Mouse (Mus musculus): ENCODE measurements at regions not wholly inside any gene's neighbourhood (a gene's known extent, or its start where the extent isn't known, plus 50 kb on each side); places are given as distances from the start of the nearest gene placed in this dataset.

DNA sequence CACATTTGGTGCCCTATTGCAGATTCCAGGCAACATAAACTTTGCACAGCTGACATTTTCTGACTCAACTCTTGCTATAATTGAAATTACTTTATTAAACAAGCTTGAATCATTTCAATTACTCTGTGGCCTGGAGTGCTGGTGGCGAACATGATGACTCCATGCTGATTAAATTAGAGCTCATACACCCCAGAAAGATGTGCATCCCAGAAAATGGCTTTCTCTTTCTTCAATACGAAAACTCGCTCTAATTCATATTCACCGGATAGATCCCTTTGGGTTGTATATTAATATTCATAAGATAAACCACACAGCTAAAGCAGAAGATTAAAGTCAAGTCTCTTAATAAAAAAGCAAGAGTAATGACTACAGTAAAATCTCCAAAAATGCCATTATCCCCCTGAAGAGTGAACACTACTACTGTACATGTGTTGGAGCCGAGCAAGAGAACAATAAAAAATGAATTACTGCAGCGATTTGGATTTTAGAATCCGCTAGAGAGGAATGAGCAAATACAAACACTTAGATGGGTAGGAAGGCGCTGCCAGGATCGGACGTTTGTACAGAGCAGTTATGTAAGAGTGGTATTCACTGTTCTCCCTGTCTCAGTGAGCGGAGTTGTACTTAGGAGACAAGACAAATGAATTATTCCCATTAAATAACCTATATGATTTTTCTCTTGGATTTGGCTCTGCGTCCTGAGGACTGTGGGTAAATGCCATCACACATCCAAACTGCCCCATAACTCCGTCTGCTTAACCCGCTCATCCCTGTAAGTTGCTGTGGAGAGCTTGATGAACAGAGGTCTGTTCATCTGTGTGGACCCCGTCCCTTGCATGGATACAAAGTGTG lies 264.5 kb upstream of the Igfbp7 start:
- no peak for ATAC-seq (ENCODE audit: extremely low read depth, insufficient number of reproducible peaks, low FRiP score, poor library complexity, severe bottlenecking)

DNA sequence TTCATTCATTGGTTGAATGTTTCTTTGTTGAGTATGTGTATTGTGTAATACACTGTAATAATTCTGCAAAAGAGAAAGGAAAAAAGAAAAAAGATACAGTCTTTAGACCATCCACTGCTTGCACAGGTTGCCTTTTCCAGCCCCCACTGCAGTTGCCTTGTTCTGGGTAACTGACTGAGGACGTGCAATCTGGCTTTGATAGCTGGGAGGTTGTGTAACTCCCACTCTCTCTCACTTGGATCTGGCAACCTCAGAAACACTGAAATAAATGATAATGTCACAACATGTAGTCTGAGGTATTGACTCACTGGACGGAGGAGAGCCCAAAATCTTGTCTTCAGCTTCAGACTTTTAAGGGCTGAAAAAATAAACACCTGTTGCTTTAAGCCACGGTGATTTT lies 255.3 kb upstream of the Igfbp7 start:
- no peak for ATAC-seq (ENCODE audit: extremely low read depth, insufficient number of reproducible peaks, low FRiP score, poor library complexity, severe bottlenecking)

DNA sequence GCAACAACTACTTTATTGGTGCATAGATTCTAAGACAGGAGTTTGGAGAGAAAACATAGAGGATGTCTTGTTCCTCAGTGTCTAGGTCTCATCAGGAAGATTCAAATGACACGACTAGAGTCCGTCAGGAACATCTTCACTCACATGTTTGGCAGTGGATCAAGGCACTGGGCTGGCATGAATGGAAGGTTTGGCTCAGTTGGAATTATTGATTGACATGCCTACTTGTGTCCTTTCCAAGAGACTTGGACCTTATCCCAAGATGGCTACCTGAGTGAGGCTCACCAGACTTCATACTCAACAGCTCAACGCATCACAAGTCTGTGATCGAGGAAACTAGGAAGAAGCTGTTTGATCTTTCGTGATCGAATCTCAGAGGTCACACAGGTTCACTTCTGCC lies 251.2 kb upstream of the Igfbp7 start:
- no peak for ATAC-seq (ENCODE audit: extremely low read depth, insufficient number of reproducible peaks, low FRiP score, poor library complexity, severe bottlenecking)

DNA sequence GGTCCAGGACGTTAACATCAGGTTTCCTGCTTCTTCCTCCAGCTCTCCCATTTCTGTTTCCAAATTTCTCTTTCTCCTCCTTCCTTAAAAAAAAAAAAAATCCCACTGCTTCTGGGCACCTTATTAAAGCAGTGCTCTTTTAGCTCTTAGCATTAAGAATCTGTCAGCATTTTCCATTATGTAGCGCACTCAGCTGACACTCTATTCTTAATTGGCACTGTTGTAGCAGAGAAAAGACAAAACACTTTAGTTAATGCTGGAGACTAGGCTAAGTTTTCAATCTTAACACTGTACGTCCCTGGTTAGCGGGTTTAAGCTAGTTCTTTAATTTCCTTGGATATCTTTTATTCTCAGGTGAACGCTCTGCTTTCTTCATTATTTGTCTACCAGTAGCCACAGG lies 236.8 kb upstream of the Igfbp7 start:
- ATAC-seq (ENCODE audit: extremely low read depth, insufficient number of reproducible peaks, low FRiP score, poor library complexity, severe bottlenecking), result no peak

DNA sequence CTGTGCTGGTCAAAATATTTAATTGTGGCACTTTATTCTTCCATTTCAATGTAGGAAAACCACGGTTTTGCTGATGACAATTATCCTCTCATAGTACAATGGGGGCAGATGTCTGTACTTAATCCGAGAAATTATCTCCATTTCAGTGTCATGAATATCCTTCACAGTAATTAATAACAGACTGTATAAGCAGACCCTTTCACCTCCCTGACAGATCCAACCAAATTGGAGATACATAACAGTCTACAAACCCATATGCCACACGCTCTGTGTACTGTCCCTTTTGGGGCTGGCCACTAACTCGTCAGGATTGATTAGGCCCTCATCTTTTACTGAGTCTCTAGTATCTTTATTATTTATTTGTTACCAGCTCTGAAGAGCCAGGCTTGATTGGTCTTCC lies 212.6 kb upstream of the Igfbp7 start:
- no peak for ATAC-seq (ENCODE audit: extremely low read depth, insufficient number of reproducible peaks, low FRiP score, poor library complexity, severe bottlenecking)

DNA sequence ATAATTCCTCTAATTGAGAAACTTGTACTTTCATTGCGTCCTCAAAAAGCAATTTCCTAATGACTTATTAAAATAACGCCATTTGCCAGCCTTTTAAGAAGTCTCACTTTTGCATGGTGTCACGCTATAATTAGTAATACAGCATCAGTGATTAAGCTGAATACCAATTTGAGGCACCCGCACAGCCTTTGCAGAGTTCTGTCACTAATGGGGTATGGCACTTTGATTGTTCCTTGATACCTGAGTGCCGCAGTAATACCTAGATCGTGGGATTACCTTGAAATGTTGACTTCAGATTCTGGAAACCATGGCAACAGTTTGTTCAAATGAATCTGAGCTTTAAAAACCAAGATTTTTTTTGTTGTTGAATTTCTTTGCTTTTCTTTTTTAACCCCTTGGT lies 202.7 kb upstream of the Igfbp7 start:
- ATAC-seq (ENCODE audit: extremely low read depth, insufficient number of reproducible peaks, low FRiP score, poor library complexity, severe bottlenecking), result no peak

DNA sequence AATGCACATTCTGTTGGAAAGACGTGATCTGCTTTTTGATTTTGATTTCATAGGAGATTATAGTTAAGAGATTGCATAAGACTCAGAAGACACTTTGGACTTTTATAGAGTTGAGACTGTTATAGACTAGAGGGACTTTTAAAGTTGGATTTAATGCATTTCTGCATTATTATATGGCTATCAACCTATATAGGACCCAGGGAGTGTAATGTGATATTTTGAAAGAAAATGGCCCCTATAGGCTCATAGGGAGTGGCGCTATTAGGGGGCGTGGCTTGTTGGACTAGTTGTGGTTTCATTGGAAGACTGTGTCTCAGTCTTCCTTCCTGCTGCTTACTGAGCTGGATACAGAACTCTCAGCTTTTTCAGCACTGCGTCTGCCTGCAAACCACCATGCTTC lies 186.9 kb upstream of the Igfbp7 start:
- no peak for ATAC-seq (ENCODE audit: extremely low read depth, insufficient number of reproducible peaks, low FRiP score, poor library complexity, severe bottlenecking)

DNA sequence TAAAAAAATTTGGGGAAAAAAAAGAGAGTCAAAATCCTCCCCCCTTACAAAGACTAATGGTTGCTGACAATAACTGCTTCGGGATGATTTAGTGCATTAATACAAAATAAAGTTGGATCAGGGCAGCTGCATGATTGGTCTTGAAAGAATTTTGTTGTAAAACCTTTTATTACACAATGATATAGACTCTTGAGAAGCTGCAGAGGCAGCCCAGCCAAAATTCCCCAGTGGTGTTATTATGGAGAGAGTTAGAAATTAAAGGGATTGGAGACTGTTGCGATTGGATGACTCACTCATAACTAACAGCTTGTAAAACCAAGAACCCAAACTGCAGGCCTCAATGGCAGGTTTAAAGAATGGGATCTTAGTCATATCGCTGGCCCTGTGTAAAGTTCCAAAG lies 181.4 kb upstream of the Igfbp7 start:
- ATAC-seq (ENCODE audit: extremely low read depth, insufficient number of reproducible peaks, low FRiP score, poor library complexity, severe bottlenecking), result no peak

DNA sequence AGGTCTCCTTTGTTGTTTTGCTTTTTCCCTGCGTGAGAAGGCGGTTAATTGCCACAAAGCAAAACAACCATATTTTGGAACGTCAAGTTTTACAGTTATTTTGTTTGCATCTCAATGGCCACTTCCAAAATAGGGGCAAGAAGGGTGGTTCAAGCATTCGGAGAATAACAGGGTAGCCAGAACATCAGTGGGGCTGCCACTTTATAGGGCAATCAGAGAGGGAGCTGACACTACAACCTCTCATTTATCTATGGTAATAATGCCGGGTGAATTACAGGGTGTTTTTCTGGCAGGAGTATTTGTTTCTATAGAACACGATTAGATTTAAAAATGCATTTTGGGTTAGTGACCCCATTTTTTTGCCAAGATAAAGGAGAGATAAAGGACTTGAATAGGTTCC lies 173.9 kb upstream of the Igfbp7 start:
- no peak for ATAC-seq (ENCODE audit: extremely low read depth, insufficient number of reproducible peaks, low FRiP score, poor library complexity, severe bottlenecking)

DNA sequence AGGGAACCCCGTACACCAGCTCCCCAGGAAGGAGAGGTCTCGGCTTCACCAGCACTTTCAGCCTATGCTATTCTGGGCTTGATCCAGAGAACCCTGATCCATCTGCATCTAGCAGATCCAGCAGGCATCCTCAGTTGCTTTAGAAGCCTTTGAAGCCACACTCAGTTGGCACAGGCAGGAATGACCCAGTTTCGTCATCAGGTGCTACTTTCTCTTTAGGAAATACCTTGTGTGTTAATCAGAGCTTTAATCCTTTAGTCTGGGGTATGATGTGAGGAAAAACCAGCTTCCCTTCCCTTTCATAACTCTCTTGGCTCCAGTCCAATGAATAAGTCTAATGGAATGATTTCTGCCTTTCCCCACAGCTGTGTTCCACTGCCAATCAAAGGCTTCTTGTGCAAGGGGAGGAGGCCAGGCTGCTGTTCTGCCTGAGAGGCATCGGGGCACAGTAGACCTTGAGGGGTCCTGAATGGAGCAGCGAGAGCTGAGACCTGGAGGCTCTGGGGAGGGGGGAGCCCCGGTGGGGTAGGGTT lies 173.3 kb upstream of the Igfbp7 start:
- no peak for ATAC-seq (ENCODE audit: extremely low read depth, insufficient number of reproducible peaks, low FRiP score, poor library complexity, severe bottlenecking)

DNA sequence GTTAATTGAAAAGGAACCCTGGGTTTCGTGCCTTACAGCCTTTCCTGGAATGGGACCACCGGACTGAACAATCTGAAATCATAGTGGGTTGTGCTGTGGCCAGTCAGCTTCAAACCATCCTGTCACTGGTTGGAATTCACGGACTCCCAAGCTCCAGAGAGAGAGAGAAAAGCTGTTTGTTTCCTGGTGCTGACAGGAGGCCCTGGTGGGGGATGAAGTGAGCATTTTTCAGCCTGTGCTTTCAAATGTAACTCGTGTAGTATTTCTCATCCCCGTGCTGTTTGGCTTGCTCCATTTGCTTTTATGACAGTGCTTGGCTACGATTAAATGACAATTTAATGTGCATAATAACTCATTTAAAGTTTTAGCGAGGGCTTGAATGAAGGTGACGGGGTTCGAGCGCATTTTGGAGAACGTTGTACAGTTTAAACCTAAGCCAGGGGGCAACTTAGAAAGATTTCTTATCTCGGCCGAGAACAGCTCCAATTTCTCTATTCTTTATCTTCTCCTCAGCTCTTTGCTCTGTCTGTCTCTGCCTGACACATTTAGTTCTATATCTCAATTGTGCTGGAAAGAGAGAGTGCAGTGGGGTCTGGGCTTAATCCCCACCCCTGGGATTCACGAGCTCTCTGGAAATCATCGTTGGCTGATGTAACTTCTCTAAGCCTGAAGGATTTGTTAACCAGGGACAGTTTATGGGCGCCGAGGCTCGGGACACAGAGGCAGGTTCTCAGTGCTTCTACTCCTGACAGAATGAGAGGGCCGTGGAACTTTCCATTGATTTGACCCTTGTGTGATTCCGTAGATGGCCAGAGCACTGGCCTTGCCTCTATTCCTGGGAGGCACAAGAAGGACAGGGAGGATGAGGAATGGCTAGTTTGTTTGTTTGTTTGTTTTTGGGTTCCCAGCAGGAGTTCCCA lies 172.2 kb upstream of the Igfbp7 start:
- no peak for ATAC-seq (ENCODE audit: extremely low read depth, insufficient number of reproducible peaks, low FRiP score, poor library complexity, severe bottlenecking)

DNA sequence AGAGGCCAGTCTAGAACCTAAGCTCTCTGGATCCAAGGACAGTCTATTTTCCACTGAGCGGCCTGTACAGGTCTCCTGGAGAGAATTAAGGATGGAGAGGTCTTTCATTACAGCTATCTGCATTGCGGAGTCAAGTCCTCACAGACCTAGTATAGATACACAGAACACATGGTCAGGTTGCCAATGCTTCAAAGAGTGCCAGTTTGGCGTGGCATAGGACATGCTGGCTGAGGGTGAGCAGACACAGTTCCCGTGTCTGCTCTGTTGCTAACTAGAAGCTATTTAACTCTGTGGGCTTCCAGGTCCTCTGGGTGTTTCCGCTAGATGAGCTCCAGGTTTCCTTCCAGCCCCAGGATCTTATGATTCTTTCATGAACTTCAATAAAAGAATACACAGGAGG lies 169.0 kb upstream of the Igfbp7 start:
- ATAC-seq (ENCODE audit: extremely low read depth, insufficient number of reproducible peaks, low FRiP score, poor library complexity, severe bottlenecking), result no peak

DNA sequence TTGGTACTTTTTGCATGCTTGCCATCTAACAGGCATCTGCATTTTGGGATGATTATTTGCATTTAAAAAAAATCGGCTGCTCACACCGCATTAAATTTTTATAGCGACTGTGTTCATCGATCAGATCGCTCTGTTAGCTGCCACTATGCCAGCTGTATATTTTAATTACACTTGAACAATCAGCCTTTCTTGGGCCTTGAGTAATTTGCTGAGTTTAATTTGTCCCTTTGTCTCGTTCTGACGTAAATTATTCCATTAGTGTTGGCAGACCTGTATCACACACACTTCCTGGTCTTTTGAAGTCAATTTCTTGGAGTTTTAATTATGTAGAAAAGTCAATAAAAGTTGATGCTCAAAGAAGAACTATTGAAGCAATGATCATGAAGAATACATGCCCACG lies 167.9 kb upstream of the Igfbp7 start:
- ATAC-seq (ENCODE audit: extremely low read depth, insufficient number of reproducible peaks, low FRiP score, poor library complexity, severe bottlenecking), result no peak

DNA sequence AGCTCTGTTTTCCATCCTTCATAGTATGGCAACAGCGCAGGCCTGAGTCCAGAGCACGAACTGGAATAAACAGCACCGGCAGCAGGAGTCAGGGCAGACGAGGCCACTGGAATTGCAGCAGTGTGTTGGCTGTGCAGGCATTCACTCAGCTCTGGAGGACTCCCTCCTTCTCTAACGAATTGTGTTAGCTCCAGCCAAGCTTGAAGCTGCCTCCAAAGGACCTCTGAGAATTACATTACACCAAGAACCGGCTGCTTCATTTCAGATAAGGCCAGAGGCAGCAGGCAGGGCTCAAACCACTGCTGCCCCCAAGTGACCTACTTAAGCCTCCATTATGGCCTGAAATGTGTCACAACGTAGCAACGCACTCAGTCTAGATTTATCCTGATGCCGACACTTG lies 162.5 kb upstream of the Igfbp7 start:
- ATAC-seq (ENCODE audit: extremely low read depth, insufficient number of reproducible peaks, low FRiP score, poor library complexity, severe bottlenecking), result no peak

DNA sequence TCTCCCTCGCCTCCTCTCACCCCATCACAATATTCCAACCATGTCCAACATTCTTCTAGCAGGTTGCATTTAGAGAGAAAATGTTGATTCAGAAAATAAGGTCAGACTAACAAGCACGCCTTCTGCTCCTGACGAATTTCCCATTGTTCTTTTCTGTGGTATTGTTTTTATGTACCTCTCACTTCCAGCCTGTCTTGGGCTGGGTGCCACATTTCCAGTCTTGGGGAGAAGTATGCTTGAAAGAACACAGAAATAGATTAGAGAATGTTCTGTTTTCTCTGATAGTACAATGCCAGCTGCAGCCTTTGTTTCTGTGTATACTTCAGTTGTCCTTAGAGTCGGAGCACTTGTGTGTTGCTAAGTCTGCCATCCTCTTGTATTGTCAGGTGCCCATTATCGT lies 160.3 kb upstream of the Igfbp7 start:
- ATAC-seq (ENCODE audit: extremely low read depth, insufficient number of reproducible peaks, low FRiP score, poor library complexity, severe bottlenecking), result no peak

DNA sequence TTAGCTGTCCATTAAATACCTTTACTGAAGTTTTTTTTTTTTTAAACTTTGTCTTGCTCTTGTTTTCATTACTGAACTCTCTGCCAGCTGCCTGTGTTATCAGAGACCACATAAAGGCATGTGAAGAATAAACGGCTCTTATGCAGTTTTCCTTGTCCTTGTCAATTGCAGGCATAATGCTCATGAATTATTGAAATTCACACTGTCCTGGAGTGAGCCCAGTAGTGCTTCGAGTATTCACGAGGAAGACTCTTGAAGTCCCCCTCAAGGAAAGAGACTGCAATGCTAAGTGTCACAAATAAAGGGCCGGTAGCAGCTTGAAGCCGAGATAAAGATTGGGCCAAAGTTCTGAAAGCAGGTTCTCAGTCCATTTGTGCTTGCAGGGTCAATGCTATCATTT lies 144.7 kb upstream of the Igfbp7 start:
- no peak for ATAC-seq (ENCODE audit: extremely low read depth, insufficient number of reproducible peaks, low FRiP score, poor library complexity, severe bottlenecking)

DNA sequence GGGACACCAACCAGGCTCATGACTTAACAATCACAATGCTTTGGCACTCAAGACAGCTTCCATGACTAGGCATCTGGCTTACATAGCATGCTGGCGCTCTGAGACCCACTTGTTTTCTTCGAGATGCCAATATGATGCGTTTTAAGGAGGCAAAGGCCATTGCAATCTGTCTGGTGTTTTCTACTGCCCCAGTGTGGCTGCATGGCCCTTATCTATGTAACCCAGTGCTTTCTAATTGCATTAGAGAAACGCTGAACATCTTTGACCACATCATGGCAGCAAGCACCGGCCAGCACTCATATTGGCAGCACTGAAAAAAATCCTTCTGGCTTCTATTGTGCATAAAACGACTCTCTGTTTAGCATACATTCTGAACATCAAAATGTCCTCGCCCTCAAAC lies 144.2 kb upstream of the Igfbp7 start:
- ATAC-seq (ENCODE audit: extremely low read depth, insufficient number of reproducible peaks, low FRiP score, poor library complexity, severe bottlenecking), result no peak

DNA sequence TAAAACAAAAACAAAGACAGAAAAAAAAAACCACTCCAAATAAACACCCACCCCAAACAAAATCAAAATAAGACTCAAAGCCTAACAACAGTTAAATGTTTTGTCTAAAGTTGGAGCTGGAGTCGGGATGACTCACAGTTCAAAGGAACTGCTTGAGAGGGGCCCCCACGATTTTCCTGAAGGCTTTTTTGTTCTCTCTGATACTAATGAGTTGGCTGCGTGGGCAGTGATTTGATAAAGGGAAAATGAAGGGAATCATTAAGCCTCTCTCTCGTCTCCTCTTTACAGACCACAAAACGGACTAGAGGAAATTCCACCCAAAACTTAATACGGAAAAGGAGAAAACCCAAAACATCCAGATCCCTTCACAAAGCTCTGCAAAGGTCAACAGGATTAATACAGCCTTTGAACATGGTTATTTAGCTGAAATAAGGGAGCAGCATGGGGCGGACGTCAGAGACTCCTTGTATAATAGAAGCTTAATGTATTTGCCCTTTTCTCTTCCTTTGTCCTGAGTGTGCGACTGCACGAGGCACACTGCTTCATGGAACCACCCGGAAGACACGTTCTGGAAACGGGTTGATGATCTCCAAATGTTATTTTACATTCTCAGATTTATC lies 138.3 kb upstream of the Igfbp7 start:
- ATAC-seq (ENCODE audit: extremely low read depth, insufficient number of reproducible peaks, low FRiP score, poor library complexity, severe bottlenecking), result no peak

DNA sequence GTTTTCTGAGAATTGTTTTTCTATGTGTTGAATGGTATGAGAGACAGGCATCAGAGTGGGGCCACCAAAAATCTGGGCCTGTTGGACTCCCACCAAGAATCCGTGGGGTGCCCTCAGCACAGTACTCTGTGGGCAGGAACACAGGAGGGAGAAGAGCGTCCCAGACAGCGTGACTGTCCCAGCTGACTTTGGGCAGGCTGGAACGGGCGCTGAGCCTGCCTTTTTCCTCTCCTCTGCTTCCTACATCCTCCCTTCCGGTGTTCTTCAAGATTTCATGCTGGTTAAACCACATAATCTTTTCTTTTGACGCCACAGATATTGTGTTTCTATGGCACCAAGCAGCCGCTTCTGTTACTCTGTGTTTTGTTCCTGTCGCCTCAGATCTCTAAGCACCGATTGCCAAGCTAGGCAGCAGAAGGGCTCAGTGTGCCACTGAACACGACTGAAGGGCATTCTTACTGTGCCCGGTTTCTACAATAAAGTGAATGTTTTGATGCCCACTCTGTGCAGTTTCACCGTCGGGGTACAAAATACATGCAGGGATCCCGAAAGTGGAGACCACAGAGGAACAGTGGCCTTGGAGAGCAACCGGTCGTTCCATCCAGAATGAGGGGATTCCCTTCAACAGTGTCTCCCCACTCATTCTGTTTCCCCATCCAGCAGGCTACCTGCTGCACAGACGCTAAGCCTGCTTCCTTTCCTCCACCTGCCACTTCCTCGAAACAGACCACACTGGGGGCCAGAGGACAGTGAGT lies 124.6 kb upstream of the Igfbp7 start:
- no peak for ATAC-seq (ENCODE audit: extremely low read depth, insufficient number of reproducible peaks, low FRiP score, poor library complexity, severe bottlenecking)

Measured in neutrophil, adult 5-6 weeks (primary cell).